Mouse (Mus musculus) frontal cortex, postnatal 10 days (tissue): ENCODE results near the gene Gabre.

Experiments
- DNase-seq, 2 experiments: peaks; one replicate each; pipeline ENCODE4 v3.0.0; 2022; ENCODE audit warnings: low spot score in 2 of 2, mixed read lengths in 1 of 2

Gene Gabre

DNA sequence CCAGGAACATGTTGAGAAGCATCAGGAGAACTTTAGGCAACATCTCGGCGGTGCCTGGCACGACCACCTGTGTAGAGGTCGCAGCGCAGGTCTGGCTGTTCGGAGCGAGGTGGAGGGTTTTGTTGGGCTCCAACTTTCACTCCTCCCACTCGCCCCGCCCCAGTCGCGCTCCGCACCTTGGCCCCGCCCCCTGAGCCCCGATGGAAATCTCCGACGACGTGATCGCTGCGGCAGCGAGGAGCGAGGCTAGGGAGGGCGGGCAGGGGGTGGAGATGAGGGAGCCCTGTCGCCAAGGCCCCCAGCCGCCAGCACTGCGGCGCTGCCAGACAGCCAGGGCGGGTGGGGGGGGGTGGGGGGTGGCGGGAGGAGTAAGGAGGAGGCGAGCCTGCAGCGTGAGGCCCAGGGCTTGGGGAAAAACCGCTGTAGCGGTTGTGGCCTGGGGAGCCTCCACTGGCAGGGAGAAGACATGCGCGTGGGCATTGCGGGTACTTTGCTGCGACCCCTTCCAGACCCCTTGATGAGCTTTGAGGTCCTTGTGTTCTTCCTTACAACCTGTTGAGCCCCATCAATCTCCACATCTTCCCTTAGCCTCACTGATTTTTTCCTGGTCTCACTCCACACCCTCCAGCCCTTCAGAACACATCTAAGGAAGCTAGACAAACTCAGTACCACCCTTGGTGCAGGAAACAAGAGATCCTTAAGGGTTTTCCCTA, at the start of gene Gabre:
TSS of gene Gabre (minus strand) at position 145 of the 713 bp plus-strand sequence.
- DNase-seq = peak in 1 of 2 experiments; percentile 12

DNA sequence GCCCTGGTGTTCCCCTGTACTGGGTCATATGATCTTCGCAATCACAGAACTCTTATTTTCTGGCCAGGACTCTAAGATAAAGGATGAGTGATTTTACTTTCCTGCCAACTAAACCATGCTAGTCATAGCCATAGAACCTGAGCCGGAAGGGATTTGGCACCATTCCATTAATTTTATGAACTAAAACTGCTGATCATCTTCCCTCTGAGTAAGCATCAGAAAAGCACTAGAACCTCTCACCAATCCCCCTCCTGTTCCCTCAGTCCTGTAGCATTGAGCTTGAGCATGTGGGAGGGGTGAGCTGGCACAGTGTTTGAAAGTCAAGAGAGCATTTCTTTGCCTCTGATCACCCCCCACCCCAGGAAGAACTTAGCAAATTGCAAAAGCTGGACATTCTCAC, 23.2 kb upstream of the Gabre start:
- no peak for DNase-seq

GRCm38 (mm10) chrX:72275372-72275663, 715 bp upstream of the Gabre start:
- no peak for DNase-seq

DNA sequence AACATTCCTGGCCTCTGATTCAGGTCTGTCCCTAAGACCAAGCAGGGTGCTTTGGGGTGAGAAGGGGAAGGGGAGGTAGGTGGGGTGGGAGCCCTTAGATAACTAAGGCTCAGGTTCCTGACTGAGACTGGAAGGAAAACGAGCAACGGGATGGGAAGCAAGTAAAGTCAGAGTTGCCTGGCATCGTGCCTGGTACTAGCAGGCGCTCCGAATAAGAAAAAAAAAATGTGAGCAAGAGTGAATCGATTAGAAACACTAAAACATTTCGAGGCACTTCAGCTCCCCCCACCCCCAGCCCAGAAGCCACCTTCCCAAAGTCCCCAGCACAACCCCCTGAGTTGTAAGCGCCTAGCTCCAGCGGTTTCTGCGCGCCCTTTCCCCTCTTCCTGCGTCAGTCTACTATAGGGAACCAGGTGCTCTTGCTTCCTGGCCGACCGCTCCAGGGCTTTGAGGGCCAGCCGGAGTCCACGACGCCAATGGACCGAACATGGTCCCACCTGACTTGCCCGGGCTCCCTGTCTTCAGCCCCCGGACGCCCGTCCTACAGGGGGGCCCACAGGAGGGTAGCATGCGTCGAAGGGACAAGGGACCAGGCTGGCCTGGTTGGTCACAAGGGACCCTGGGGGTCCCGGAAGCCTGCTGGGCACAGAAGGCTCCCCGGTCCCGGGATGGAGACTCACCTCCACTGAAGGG, 491 bp downstream of the Gabre start:
- no peak for DNase-seq

- no peak for DNase-seq
Measured at GRCm38 (mm10) chrX:72270637-72271036, 4.0 kb downstream of the Gabre start.

DNA sequence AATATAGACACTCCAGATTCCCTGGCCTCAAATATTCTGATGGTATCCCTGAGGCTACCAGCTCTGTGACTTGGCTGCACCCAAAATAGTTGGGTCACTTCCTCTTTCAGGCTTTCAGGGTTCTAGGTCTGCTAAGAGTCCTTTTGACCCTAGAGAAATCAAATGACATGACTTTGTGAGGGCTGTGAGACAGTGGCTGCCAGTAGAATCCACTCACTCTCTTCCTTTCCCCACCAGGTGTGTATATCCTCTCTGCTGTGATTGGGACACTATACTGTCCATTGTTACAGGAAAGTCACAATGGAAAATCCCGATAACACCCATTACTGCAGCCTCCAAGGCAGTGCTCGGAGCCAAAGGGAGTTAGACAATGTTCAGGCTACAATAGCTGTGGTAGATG, 52.9 kb downstream of the Gabre start, which contains the start of gene Magea4:
TSS of gene Magea4 (plus strand) at position 301 of the 400 bp plus-strand sequence.
- DNase-seq = no peak
